Mouse (Mus musculus) liver, adult 2 months (tissue): ENCODE data around the gene Pde3b.

ENCODE experiments used
- CTCF ChIP-seq: fragments of 200-500 bp; IDR thresholded peaks from 2 replicates; pipeline ENCODE4 v1.5.1; 2011; ENCODE audit warnings: low read depth, low read length, control low read depth
- POLR2A ChIP-seq: fragments of 200-500 bp; IDR thresholded peaks from 2 replicates; pipeline ENCODE4 v1.6.1; 2011; ENCODE audit warnings: low read length, control low read depth; ENCODE audit not compliant: insufficient read depth; ENCODE audit errors: extremely low read depth

GRCm38 (mm10) chr7:114402130-114402529 lies 13.0 kb upstream of the Pde3b start:
- TF ChIP-seq CTCF: no peak
- no peak for TF ChIP-seq POLR2A
